Mouse (Mus musculus): ENCODE measurements around the gene Srr. TPM values are rescaled to one million over a fixed set of nuclear protein-coding genes. Genes with fewer than 3 reads are reported as not detected.

The Srr gene
- polyA plus RNA-seq, 1 experiment from 2014 or later: 38.6 TPM

DNA sequence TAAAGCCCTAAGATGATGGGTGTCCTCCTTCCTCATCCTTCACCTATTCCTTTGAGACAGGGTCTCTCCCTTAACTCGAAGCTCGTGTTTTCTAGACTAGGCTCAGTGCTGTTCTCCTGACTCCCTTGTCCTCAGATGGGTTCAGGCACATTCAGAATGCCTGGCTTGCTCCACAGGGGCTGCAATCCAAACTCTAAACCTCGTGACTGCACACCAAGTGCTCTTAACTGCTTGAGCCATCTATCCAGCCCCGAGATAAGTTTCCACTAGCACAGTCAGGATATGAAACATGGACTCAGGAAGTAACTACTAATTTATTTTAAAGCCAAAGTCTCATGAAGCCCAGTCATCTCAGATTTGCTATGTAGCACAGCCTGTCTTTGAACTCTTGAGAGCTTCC, 55.2 kb downstream of the Srr start:
- no peak for ATAC-seq (replicated peaks)
- 78% methylated on average over 4 of the region's 4 CpGs for WGBS
- Histone ChIP-seq H3K4me2 (no peak overlapping the region), H3K27ac (peak overlapping the region; percentile 80), H3K9me3 (no peaks in the 10 kb centered on the region), H3K4me3 (no peak overlapping the region), H3K27me3 (replicated peaks) (no peaks in the 10 kb centered on the region), H3K4me1 (peaks cover 31% of the 10 kb centered on the region), H3K9ac (no peak overlapping the region), H3K36me3 (replicated peaks) (peaks cover 6% of the 10 kb centered on the region)

- Histone ChIP-seq H3K27ac (peak overlapping the region; percentile 80), H3K9ac (no peak overlapping the region)
Observed at GRCm38 (mm10) chr11:74869603-74870002, 56.1 kb downstream of the Srr start.

DNA sequence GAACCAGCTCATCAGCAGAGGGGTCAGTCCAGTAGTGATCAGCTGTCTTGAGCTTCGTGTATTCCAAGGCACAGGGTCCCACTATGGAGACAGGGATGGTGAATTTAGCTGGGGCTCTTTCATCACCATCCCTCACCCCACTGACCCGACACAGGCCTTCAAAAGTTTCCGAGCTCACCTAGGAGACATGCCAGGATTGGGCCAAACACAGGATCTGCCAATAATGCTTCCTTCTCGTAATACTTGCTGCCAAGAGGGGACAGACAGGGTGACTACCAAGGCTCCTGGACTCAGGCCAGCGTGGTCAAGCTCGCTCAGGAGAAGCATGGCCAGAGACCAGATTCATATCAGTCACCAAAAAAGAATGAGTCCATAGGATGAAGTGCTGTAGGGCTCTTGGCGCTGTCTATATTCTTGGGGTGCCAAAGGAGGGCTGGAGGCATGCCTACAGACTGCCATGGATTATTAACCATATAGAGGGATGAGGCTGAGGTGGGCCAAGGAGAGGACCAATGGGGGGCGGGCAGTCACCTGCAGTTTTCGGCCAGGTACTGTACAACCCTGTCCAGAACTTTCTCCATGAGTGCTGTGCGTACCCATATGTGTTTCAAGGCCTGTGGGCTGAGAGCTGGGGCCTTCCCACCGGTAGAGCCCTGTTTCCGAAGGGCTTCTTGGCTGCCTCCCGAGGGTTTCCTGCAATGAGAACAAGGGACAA, 57.5 kb downstream of the Srr start:
- Histone ChIP-seq H3K9ac (no peak overlapping the region), H3K4me1 (peaks cover 31% of the 10 kb centered on the region), H3K4me3 (no peak overlapping the region), H3K4me2 (no peak overlapping the region), H3K36me3 (replicated peaks) (peaks cover 18% of the 10 kb centered on the region), H3K27me3 (replicated peaks) (no peaks in the 10 kb centered on the region), H3K27ac (peak overlapping the region; percentile 80; the same call in 1 of the 2 replicates), H3K9me3 (no peaks in the 10 kb centered on the region)
- no peak for ATAC-seq (replicated peaks)
- WGBS: 87% methylated on average over 13 of the region's 13 CpGs

More at GRCm38 (mm10) chr11:74869603-74870002, 56.1 kb downstream of the Srr start:
- ATAC-seq (replicated peaks): peak; percentile 82
- Histone ChIP-seq H3K4me3 (no peak overlapping the region), H3K4me2 (0 out of 2 replicates have a peak overlapping the region, but pooled peaks have one; percentile 0), H3K36me3 (replicated peaks) (peaks cover 13% of the 10 kb centered on the region), H3K4me1 (peaks cover 31% of the 10 kb centered on the region), H3K27me3 (replicated peaks) (no peaks in the 10 kb centered on the region), H3K9me3 (no peaks in the 10 kb centered on the region)
- WGBS: 64% methylated on average over 6 of the region's 6 CpGs

DNA sequence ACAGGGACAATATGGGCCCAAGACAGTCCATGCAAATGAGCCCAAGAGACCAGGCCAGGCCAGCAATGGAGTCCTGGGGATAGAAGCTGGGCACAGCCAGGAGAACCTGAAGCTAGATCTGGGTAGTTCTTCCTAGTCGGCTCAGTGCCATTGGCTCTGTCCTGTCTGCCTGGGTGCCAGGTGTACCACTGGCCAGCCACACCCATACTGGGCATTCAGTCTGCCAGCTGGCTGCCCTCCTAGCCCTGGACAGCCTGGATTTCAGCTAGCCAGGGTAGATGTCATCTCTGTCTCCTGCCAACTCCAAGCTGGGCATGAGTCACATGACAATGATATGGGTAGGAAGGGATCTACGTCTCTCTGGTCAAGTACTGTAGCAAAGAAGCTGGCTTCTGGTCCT, 58.6 kb downstream of the Srr start:
- H3K27ac ChIP-seq: no peak overlapping the region
- H3K36me3 ChIP-seq (replicated peaks): peaks cover 18% of the 10 kb centered on the region

DNA sequence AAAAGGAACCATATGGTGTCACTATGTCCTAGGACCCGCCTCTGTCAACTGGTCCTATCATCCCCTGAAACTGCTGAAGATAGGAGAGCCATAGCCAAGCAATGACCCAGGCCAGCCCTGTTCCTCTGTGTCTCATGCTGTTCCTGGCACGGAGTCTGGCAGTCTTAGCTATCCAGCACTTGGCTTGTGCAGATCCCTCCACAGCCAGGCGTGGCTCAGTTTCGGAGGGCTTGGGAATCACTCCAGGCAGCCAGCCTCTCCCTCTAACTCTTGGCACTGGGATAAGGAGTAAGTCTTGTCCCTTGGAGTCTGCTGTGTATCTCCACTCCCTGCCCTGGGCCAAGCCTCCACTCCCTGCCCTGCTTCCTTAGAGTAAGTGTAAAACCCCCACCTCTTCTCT, 59.1 kb downstream of the Srr start:
- WGBS: 83% methylated on average over 4 of the region's 4 CpGs
- ATAC-seq (replicated peaks): no peak
- Histone ChIP-seq H3K27ac (no peak overlapping the region), H3K9me3 (no peaks in the 10 kb centered on the region), H3K9ac (no peak overlapping the region), H3K36me3 (replicated peaks) (peaks cover 18% of the 10 kb centered on the region), H3K27me3 (replicated peaks) (no peaks in the 10 kb centered on the region), H3K4me1 (peaks cover 27% of the 10 kb centered on the region), H3K4me2 (no peak overlapping the region), H3K4me3 (no peak overlapping the region)

More for the DNA sequence above, 58.6 kb downstream of the Srr start:
- H3K4me1 ChIP-seq: peaks cover 31% of the 10 kb centered on the region
- no peak for ATAC-seq (replicated peaks)
- H3K27me3 ChIP-seq (replicated peaks): no peaks in the 10 kb centered on the region
- no peak overlapping the region for H3K9ac ChIP-seq
- WGBS: 90% methylated on average over 2 of the region's 2 CpGs
- H3K4me2 ChIP-seq: no peak overlapping the region
- H3K4me3 ChIP-seq: no peak overlapping the region
- H3K9me3 ChIP-seq: no peaks in the 10 kb centered on the region

DNA sequence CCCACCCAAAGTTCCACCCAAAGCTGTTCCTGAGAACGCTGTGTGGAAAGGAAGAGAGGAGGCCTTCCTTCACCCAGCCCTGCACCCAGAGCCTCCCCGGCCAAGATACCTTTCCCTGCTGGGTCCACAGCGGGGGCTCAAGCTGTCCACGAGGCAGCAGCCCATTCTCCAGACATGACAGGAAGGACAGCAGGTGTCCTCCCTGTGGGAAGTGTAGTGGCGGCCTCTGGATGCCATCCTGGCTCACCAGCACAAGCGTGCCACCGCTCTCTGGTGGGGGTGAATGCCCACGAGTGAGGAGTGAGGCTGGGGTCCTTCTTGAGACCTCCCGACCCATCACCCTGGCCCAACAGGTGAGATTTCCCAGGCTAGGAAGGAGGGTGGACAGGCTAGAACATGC, 60.5 kb downstream of the Srr start:
- WGBS: 84% methylated on average over 9 of the region's 9 CpGs
- H3K4me2 ChIP-seq: no peak overlapping the region
- H3K4me1 ChIP-seq: peaks cover 14% of the 10 kb centered on the region
- no peaks in the 10 kb centered on the region for H3K27me3 ChIP-seq (replicated peaks)
- peaks cover 18% of the 10 kb centered on the region for H3K36me3 ChIP-seq (replicated peaks)
- ATAC-seq (replicated peaks): no peak
- no peak overlapping the region for H3K27ac ChIP-seq
- no peak overlapping the region for H3K4me3 ChIP-seq
- H3K9me3 ChIP-seq: no peaks in the 10 kb centered on the region
- H3K9ac ChIP-seq: no peak overlapping the region

- ATAC-seq (replicated peaks): no peak
- WGBS: 90% methylated on average over 9 of the region's 9 CpGs
- no peaks in the 10 kb centered on the region for H3K9me3 ChIP-seq
- no peak overlapping the region for H3K9ac ChIP-seq
- H3K36me3 ChIP-seq (replicated peaks): peaks cover 18% of the 10 kb centered on the region
- H3K27me3 ChIP-seq (replicated peaks): no peaks in the 10 kb centered on the region
- H3K4me1 ChIP-seq: peaks cover 6% of the 10 kb centered on the region
- no peak overlapping the region for H3K4me3 ChIP-seq
- no peak overlapping the region for H3K27ac ChIP-seq
- H3K4me2 ChIP-seq: no peak overlapping the region
Observed at GRCm38 (mm10) chr11:74864421-74864820, 61.3 kb downstream of the Srr start.

GRCm38 (mm10) chr11:74863471-74863870, 62.3 kb downstream of the Srr start:
- Histone ChIP-seq H3K27ac (no peak overlapping the region), H3K9me3 (no peaks in the 10 kb centered on the region), H3K4me3 (no peak overlapping the region), H3K36me3 (replicated peaks) (peaks cover 21% of the 10 kb centered on the region), H3K9ac (no peak overlapping the region; the same call in 1 of the 2 replicates), H3K4me2 (no peak overlapping the region), H3K4me1 (no peaks in the 10 kb centered on the region), H3K27me3 (replicated peaks) (no peaks in the 10 kb centered on the region)
- no peak for ATAC-seq (replicated peaks)
- 27% methylated on average over 11 of the region's 11 CpGs for WGBS

GRCm38 (mm10) chr11:74862129-74862528, 63.6 kb downstream of the Srr start:
- Histone ChIP-seq H3K27ac (no peak overlapping the region), H3K36me3 (replicated peaks) (peaks cover 19% of the 10 kb centered on the region; the same call in 1 of the 2 replicates), H3K27me3 (replicated peaks) (no peaks in the 10 kb centered on the region), H3K4me1 (no peaks in the 10 kb centered on the region), H3K9me3 (no peaks in the 10 kb centered on the region), H3K4me2 (no peak overlapping the region), H3K9ac (no peak overlapping the region), H3K4me3 (no peak overlapping the region)
- WGBS: 88% methylated on average over 5 of the region's 5 CpGs
- no peak for ATAC-seq (replicated peaks)

- H3K4me1 ChIP-seq: no peaks in the 10 kb centered on the region
- H3K36me3 ChIP-seq (replicated peaks): peaks cover 21% of the 10 kb centered on the region; the same call in 1 of the 2 replicates
- H3K9me3 ChIP-seq: no peaks in the 10 kb centered on the region
- H3K9ac ChIP-seq: no peak overlapping the region
- 88% methylated on average over 9 of the region's 9 CpGs for WGBS
- no peak overlapping the region for H3K4me2 ChIP-seq
- H3K27ac ChIP-seq: no peak overlapping the region
- no peaks in the 10 kb centered on the region for H3K27me3 ChIP-seq (replicated peaks)
- no peak for ATAC-seq (replicated peaks)
- no peak overlapping the region for H3K4me3 ChIP-seq
Observed at GRCm38 (mm10) chr11:74857756-74858155, 68.0 kb downstream of the Srr start.

Small RNA genes within 50 kb of the gene (microRNA-seq; reads per million reads assigned to microRNA genes)
- not detected for gene Mir6926

Other genes starting within 250 kb of the Srr start
- 45.0 and 47.9 TPM in 2 replicates for gene Pafah1b1, start 201.3 kb downstream of the Srr start, polyA plus RNA-seq (2015; fragmentation: Nextera tagmentation; extraction: Ambion mirVana)
- 55.2 TPM in 2 replicates for gene Mettl16, start 155.1 kb downstream of the Srr start, polyA plus RNA-seq (2015; fragmentation: Nextera tagmentation; extraction: Ambion mirVana)
- gene Mnt, start 95.0 kb downstream of the Srr start, polyA plus RNA-seq (2015; fragmentation: Nextera tagmentation; extraction: Ambion mirVana): 9.9 and 10.2 TPM in 2 replicates
- 31.2 and 33.9 TPM in 2 replicates for gene Sgsm2, start 28.9 kb downstream of the Srr start, polyA plus RNA-seq (2015; fragmentation: Nextera tagmentation; extraction: Ambion mirVana)
- 26.3 and 28.6 TPM in 2 replicates for gene Tsr1, start 27.9 kb downstream of the Srr start, polyA plus RNA-seq (2015; fragmentation: Nextera tagmentation; extraction: Ambion mirVana)
- 16.0 and 17.1 TPM in 2 replicates for gene Smg6, start 125 bp downstream of the Srr start, polyA plus RNA-seq (2015; fragmentation: Nextera tagmentation; extraction: Ambion mirVana)
- gene Hic1, start 243.6 kb upstream of the Srr start, polyA plus RNA-seq (2015; fragmentation: Nextera tagmentation; extraction: Ambion mirVana): 2.8 and 3.2 TPM in 2 replicates

Measured in midbrain, embryonic 15.5 days (tissue).